Mouse (Mus musculus): Measurements from ENCODE around the gene Carmil3.

- no peak for TF ChIP-seq CTCF (IDR thresholded peaks at IDR 0.05; ENCODE audit: borderline replicate concordance, extremely low read depth, insufficient read depth, insufficient read length)
- TF ChIP-seq POLR2A (IDR thresholded peaks at IDR 0.05; ENCODE audit: borderline replicate concordance, extremely low read depth, insufficient read depth, insufficient read length, poor library complexity, severe bottlenecking): no peak
Measured at GRCm38 (mm10) chr14:55484430-55485085, 5.9 kb upstream of the Carmil3 start.
